Mouse (Mus musculus) erythroblast, embryonic 14.5 days (primary cell): ENCODE results near the gene Anp32a.

Experiments used
- GATA1 ChIP-seq: IDR thresholded peaks from 2 replicates; pipeline ENCODE4 v1.6.1; 2012; ENCODE audit warnings: low read length, inconsistent platforms, mixed read lengths
- TAL1 ChIP-seq: IDR thresholded peaks from 3 replicates; pipeline ENCODE4 v1.6.1; 2012; ENCODE audit warnings: low read length, inconsistent platforms, mixed read lengths

GRCm38 (mm10) chr9:62295006-62295698 is 45.9 kb upstream of the Anp32a start:
- TF ChIP-seq GATA1, result no peak
- no peak for TF ChIP-seq TAL1
